Mouse (Mus musculus): ENCODE results near the gene Ghrl. TPM values are rescaled to one million over a fixed set of nuclear protein-coding genes. Genes with fewer than 3 reads are reported as not detected.

Gene Ghrl
- polyA plus RNA-seq, 1 experiment from 2014 or later, result 8.1 TPM

DNA sequence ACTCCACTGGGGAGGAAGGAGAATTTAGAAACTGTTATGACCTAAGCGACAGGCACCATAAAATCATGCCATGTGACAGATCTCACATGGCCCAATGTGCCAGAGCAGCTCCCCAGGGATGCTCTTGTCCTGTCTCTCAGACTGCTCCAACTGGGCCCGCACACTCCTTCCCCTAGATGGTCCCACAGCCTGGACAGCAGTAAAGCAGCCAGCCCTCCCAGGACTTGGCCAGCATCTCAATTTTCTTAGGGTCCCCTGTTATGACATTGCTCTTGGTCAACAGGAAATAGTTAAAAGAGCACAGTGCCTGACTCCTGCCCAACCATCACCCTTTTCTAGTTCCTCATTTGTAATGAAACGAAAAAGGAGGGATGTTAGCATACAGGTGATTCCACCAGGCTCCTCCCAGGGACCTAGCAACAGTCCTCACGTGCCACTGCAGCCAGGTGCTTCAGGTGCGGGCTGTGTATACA is 27.0 kb downstream of the Ghrl start:
- no peaks in the 10 kb centered on the region for H3K9me3 ChIP-seq (ENCODE audit: control insufficient read depth, low read depth, low read length)
- WGBS, result 74% methylated on average over 5 of the region's 5 CpGs

GRCm38 (mm10) chr6:113691084-113691462 is 28.6 kb downstream of the Ghrl start:
- WGBS, result 67% methylated on average over 4 of the region's 4 CpGs
- Histone ChIP-seq H3K4me3 (ENCODE audit: low read depth, low read length) (no peak overlapping the region; the same call in 1 of the 2 replicates), H3K27ac (ENCODE audit: low read length) (peak overlapping the region; percentile 86), H3K27me3 (ENCODE audit: control insufficient read depth, insufficient read depth, low read length) (no peaks in the 10 kb centered on the region), H3K36me3 (ENCODE audit: control insufficient read depth, insufficient read depth, low read length) (no peaks in the 10 kb centered on the region; the same call in 1 of the 2 replicates), H3K9ac (replicated peaks; ENCODE audit: low read depth, low read length) (no peak overlapping the region; the same call in 1 of the 2 replicates), H3K4me1 (ENCODE audit: control insufficient read depth, insufficient read depth, low read length) (peaks cover 12% of the 10 kb centered on the region; the same call in 1 of the 2 replicates), H3K9me3 (ENCODE audit: control insufficient read depth, low read depth, low read length) (no peaks in the 10 kb centered on the region), H3K4me2 (replicated peaks; ENCODE audit: low read depth, low read length) (peak overlapping the region; percentile 33; the same call in 1 of the 2 replicates)
- no peak for ATAC-seq (ENCODE audit: insufficient number of reproducible peaks, insufficient read depth, low FRiP score, low read depth)

More for the DNA sequence above, 27.0 kb downstream of the Ghrl start:
- Histone ChIP-seq H3K27ac (ENCODE audit: low read length) (no peak overlapping the region), H3K4me2 (replicated peaks; ENCODE audit: low read depth, low read length) (no peak overlapping the region), H3K27me3 (ENCODE audit: control insufficient read depth, insufficient read depth, low read length) (no peaks in the 10 kb centered on the region), H3K4me3 (ENCODE audit: low read depth, low read length) (no peak overlapping the region), H3K4me1 (ENCODE audit: control insufficient read depth, insufficient read depth, low read length) (peaks cover 15% of the 10 kb centered on the region; the same call in 1 of the 2 replicates), H3K36me3 (ENCODE audit: control insufficient read depth, insufficient read depth, low read length) (no peaks in the 10 kb centered on the region; the same call in 1 of the 2 replicates), H3K9ac (replicated peaks; ENCODE audit: low read depth, low read length) (no peak overlapping the region)
- no peak for ATAC-seq (ENCODE audit: insufficient number of reproducible peaks, insufficient read depth, low FRiP score, low read depth)

DNA sequence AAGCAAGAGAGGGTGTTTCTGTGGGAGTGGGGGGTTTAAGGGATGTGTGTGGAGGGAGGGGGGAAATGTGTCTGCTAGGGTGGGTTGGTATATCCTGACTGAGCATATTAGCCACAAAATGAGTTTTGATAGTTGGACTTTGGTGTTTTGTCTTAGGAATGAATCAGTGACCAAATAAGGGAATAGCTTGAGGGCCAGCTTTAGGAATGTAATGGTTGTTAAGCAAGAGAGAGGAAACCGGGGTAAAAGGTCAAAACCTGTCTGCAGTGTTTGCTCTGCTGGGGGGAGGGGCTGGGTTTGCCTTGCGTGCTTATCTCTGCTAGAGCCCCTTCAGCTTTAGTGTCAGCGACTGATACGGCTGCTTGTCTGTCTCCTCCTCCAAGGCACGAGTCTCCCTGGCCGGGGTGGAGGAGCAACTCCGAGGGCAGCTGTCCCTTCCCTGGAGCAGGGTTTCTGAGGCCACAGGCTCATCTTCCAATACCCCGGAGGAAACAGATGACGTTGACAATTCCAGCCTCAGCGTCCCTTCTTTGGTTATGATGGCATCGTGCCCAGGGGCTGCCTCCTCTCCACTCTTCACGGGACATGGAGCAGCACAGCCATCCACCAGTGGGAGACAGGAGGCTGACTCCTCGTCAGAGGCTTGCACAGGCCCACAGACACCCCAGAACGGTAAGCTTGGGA is 29.1 kb downstream of the Ghrl start:
- WGBS, result 2% methylated on average over 14 of the region's 14 CpGs
- peak; percentile 84 for ATAC-seq (ENCODE audit: insufficient number of reproducible peaks, insufficient read depth, low FRiP score, low read depth)

DNA sequence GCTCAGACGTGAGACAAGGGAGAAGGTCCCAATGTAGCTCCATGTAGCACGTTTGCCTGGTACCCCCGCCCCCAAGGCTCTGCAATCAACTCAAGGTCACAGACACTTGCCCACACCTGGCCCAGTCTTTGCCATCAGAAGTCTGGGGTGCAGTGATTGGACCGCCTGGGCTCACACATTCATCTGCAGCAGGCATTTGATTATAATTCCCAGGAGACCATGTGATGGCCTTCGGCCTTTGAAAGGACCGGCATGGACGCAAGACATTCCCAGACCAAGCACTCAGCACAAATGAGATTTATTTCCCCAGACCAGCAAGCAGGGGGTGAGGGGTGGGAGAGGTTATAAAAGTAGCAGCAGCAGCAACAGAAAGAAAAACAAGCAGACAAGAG is 29.7 kb downstream of the Ghrl start:
- no peaks in the 10 kb centered on the region for H3K27me3 ChIP-seq (ENCODE audit: control insufficient read depth, insufficient read depth, low read length)
- 11% methylated on average over 7 of the region's 7 CpGs for WGBS
- peak overlapping the region; percentile 86 for H3K27ac ChIP-seq (ENCODE audit: low read length)
- no peaks in the 10 kb centered on the region for H3K9me3 ChIP-seq (ENCODE audit: control insufficient read depth, low read depth, low read length)
- peak; percentile 21 for ATAC-seq (ENCODE audit: insufficient number of reproducible peaks, insufficient read depth, low FRiP score, low read depth)
- H3K4me2 ChIP-seq (replicated peaks; ENCODE audit: low read depth, low read length), result peak overlapping the region; percentile 33
- H3K4me3 ChIP-seq (ENCODE audit: low read depth, low read length), result no peak overlapping the region
- H3K9ac ChIP-seq (replicated peaks; ENCODE audit: low read depth, low read length), result no peak overlapping the region
- no peaks in the 10 kb centered on the region; the same call in 1 of the 2 replicates for H3K36me3 ChIP-seq (ENCODE audit: control insufficient read depth, insufficient read depth, low read length)
- peaks cover 12% of the 10 kb centered on the region; the same call in 1 of the 2 replicates for H3K4me1 ChIP-seq (ENCODE audit: control insufficient read depth, insufficient read depth, low read length)

More for the DNA sequence above, 29.1 kb downstream of the Ghrl start:
- H3K27me3 ChIP-seq (ENCODE audit: control insufficient read depth, insufficient read depth, low read length), result no peaks in the 10 kb centered on the region
- no peaks in the 10 kb centered on the region; the same call in 1 of the 2 replicates for H3K36me3 ChIP-seq (ENCODE audit: control insufficient read depth, insufficient read depth, low read length)
- peaks cover 12% of the 10 kb centered on the region; the same call in 1 of the 2 replicates for H3K4me1 ChIP-seq (ENCODE audit: control insufficient read depth, insufficient read depth, low read length)
- no peak overlapping the region; the same call in 1 of the 2 replicates for H3K9ac ChIP-seq (replicated peaks; ENCODE audit: low read depth, low read length)
- H3K27ac ChIP-seq (ENCODE audit: low read length), result peak overlapping the region; percentile 86
- H3K9me3 ChIP-seq (ENCODE audit: control insufficient read depth, low read depth, low read length), result no peaks in the 10 kb centered on the region
- no peak overlapping the region; the same call in 1 of the 2 replicates for H3K4me3 ChIP-seq (ENCODE audit: low read depth, low read length)
- H3K4me2 ChIP-seq (replicated peaks; ENCODE audit: low read depth, low read length), result peak overlapping the region; percentile 33

GRCm38 (mm10) chr6:113686551-113687125 is 33.0 kb downstream of the Ghrl start:
- H3K4me2 ChIP-seq (replicated peaks; ENCODE audit: low read depth, low read length), result no peak overlapping the region
- no peak for ATAC-seq (ENCODE audit: insufficient number of reproducible peaks, insufficient read depth, low FRiP score, low read depth)
- H3K36me3 ChIP-seq (ENCODE audit: control insufficient read depth, insufficient read depth, low read length), result no peaks in the 10 kb centered on the region
- no peaks in the 10 kb centered on the region for H3K27me3 ChIP-seq (ENCODE audit: control insufficient read depth, insufficient read depth, low read length)
- no peak overlapping the region for H3K4me3 ChIP-seq (ENCODE audit: low read depth, low read length)
- H3K9ac ChIP-seq (replicated peaks; ENCODE audit: low read depth, low read length), result no peak overlapping the region
- H3K9me3 ChIP-seq (ENCODE audit: control insufficient read depth, low read depth, low read length), result no peaks in the 10 kb centered on the region
- peaks cover 12% of the 10 kb centered on the region; the same call in 1 of the 2 replicates for H3K4me1 ChIP-seq (ENCODE audit: control insufficient read depth, insufficient read depth, low read length)
- H3K27ac ChIP-seq (ENCODE audit: low read length), result no peak overlapping the region
- 38% methylated on average over 8 of the region's 8 CpGs for whole genome bisulfite sequencing

DNA sequence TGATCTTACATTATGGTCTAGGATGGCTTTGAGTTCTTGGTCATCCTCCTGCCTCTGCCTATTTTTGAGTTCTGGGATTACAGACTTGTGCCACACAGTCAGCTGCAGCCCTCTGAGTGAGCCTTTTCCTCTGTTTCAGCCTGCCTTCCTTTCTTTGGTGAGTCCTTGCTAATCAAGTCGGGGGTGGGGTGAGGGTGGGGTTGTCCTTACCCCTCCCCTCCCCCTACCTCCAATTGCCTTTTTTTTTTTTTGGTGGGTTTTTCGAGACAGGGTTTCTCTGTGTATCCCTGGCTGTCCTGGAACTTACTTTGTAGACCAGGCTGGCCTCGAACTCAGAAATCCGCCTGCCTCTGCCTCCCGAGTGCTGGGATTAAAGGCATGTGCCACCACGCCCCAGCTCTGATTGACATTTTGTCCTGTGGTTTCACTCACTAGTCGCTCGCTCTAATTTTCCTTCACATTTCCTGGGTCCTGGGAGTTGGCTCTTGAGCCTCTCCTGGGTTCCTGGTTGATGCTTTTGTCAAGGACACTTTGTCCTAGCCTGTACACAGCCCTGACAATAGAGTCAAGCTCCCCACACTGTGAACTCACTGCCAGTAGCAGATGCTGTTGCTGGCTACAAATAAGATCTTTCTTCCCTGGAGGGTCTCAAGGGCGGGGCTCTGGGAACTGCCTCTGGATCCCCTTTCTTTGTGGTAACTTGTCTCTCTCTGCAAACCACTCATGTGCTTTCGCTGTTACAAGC is 36.4 kb downstream of the Ghrl start:
- 88% methylated on average over 10 of the region's 10 CpGs for WGBS
- H3K27me3 ChIP-seq (ENCODE audit: control insufficient read depth, insufficient read depth, low read length), result no peaks in the 10 kb centered on the region
- no peak overlapping the region for H3K9ac ChIP-seq (replicated peaks; ENCODE audit: low read depth, low read length)
- H3K4me3 ChIP-seq (ENCODE audit: low read depth, low read length), result no peak overlapping the region
- H3K4me1 ChIP-seq (ENCODE audit: control insufficient read depth, insufficient read depth, low read length), result no peaks in the 10 kb centered on the region
- H3K36me3 ChIP-seq (ENCODE audit: control insufficient read depth, insufficient read depth, low read length), result no peaks in the 10 kb centered on the region
- no peak for ATAC-seq (ENCODE audit: insufficient number of reproducible peaks, insufficient read depth, low FRiP score, low read depth)
- H3K4me2 ChIP-seq (replicated peaks; ENCODE audit: low read depth, low read length), result no peak overlapping the region
- H3K9me3 ChIP-seq (ENCODE audit: control insufficient read depth, low read depth, low read length), result no peaks in the 10 kb centered on the region
- H3K27ac ChIP-seq (ENCODE audit: low read length), result no peak overlapping the region

- no peaks in the 10 kb centered on the region for H3K36me3 ChIP-seq (ENCODE audit: control insufficient read depth, insufficient read depth, low read length)
- no peak overlapping the region for H3K4me3 ChIP-seq (ENCODE audit: low read depth, low read length)
- H3K27me3 ChIP-seq (ENCODE audit: control insufficient read depth, insufficient read depth, low read length), result no peaks in the 10 kb centered on the region
- H3K4me2 ChIP-seq (replicated peaks; ENCODE audit: low read depth, low read length), result no peak overlapping the region
- no peak for ATAC-seq (ENCODE audit: insufficient number of reproducible peaks, insufficient read depth, low FRiP score, low read depth)
- no peak overlapping the region for H3K27ac ChIP-seq (ENCODE audit: low read length)
- H3K9me3 ChIP-seq (ENCODE audit: control insufficient read depth, low read depth, low read length), result no peaks in the 10 kb centered on the region
- H3K4me1 ChIP-seq (ENCODE audit: control insufficient read depth, insufficient read depth, low read length), result no peaks in the 10 kb centered on the region
- no peak overlapping the region for H3K9ac ChIP-seq (replicated peaks; ENCODE audit: low read depth, low read length)
- 20% methylated on average over 4 of the region's 4 CpGs for WGBS
These were observed 38.4 kb downstream of the Ghrl start for GRCm38 (mm10) chr6:113681271-113681670.

GRCm38 (mm10) chr6:113679993-113680566 is 39.6 kb downstream of the Ghrl start:
- Histone ChIP-seq H3K4me1 (ENCODE audit: control insufficient read depth, insufficient read depth, low read length) (no peaks in the 10 kb centered on the region), H3K27me3 (ENCODE audit: control insufficient read depth, insufficient read depth, low read length) (no peaks in the 10 kb centered on the region), H3K4me2 (replicated peaks; ENCODE audit: low read depth, low read length) (no peak overlapping the region), H3K4me3 (ENCODE audit: low read depth, low read length) (no peak overlapping the region), H3K9ac (replicated peaks; ENCODE audit: low read depth, low read length) (no peak overlapping the region), H3K36me3 (ENCODE audit: control insufficient read depth, insufficient read depth, low read length) (no peaks in the 10 kb centered on the region), H3K27ac (ENCODE audit: low read length) (no peak overlapping the region), H3K9me3 (ENCODE audit: control insufficient read depth, low read depth, low read length) (no peaks in the 10 kb centered on the region)
- ATAC-seq (ENCODE audit: insufficient number of reproducible peaks, insufficient read depth, low FRiP score, low read depth), result no peak
- 78% methylated on average over 9 of the region's 9 CpGs for WGBS
